Mouse (Mus musculus): ENCODE measurements around the gene Nek3.

DNA sequence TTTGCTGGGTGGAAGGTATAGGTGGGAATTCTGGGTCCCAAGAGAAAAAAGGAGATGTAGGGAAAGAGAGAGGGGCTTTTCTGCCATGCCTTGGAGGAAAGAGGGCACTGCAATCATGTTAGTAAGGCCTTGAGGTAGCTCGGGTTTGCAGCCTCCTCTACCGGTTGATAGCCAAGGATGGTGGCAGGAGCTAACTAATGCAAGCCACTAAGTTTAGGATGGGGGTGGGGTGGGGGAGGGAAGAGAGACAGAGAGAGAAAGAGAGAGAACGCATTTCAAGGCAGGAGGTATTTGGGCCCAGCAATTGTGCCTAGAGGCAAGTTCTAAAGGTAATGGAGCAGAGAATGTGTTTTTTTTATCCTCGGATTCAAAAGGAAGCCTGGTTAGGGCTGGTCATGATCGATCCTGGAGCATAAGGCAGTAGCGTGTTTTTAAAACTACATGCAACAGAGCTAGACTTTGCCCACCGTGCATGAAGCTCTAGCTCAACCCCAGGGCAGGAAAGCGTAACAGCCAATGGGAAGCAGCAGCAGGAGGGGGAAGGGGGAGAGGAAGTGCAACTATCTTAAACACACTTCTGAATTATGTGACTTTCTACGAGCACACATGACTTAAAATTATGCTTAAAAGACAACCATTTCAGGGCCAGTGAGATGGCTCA is 18.4 kb downstream of the Nek3 start:
- TF ChIP-seq POLR2A (IDR thresholded peaks at IDR 0.05; ENCODE audit: low read depth, low read length) (no peak), CTCF (IDR thresholded peaks at IDR 0.05; ENCODE audit: extremely low read depth, insufficient read depth, insufficient read length, insufficient replicate concordance) (no peak)

Measured in spleen, adult 2 months (tissue).